Mouse (Mus musculus) urinary bladder, postnatal 0 days (tissue): ENCODE measurements around the gene Olfr56. TPM values are rescaled to one million over a fixed set of nuclear protein-coding genes. Genes with fewer than 3 reads are reported as not detected.

Source experiments
- polyA plus RNA-seq: library from polyadenylated mRNA; unstranded; fragments of >200 nt; fragmentation: Nextera tagmentation; extraction: Ambion mirVana; gene quantifications from 2 replicates; pipeline ENCODE4 v1.2.1, GENCODE M21; 2015

The Olfr56 gene
- 0.12 TPM in 1 of 2 replicates, not detected in the other for polyA plus RNA-seq

DNA sequence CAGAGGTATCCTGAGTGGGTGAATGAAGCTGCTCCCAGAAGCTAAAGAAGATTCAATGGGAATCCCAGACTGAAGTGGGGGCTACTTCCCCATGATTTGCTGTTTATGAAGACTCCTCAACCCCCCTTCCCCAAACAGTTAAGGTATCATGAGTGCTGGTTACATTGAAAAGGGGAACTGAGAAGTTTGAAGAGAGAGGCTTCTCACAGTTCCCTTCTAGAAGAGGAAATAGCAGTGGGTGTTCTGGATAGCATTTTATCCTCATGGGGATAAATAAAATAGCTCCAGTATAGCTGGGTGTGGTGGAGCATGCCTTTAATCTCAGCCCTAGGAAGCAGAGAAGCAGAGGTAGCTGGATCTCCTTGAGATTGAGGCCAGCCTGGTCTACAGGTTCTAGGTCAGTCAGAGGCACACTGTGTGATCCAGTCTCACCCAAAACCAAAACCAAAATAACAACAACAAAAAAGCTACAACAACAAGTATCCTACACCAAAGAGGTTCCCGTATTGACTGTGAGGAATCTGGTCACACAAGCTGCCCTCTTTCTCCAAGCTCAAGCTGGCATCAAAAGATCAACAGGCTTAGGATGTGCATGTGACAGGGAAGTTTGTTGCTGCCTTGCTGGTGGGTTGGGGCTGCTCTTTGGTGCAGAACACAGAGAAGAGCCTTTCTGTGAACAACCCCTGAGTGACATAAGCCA is at the start of gene Olfr56:
Olfr56 (plus strand) TSS at position 650 of the 700 bp plus-strand sequence.

DNA sequence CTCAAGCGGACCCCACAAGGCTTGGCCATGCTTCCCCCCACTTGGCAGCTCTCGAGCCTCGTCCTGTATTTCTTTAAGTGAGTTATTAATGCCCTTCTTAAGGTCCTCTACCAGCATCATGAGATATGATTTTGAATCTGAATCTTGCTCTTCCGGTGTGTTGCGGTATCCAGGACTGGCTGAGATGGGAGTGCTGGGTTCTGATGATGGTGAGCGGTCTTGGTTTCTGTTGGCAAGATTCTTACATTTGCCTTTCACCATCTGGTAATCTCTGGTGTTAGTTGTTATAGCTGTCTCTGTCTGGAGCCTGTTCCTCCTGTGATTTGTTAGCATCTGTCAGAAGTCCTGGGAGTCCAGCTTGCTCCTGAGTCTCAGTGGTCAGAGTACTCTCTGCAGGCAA is 32.6 kb upstream of the Olfr56 start, which contains the start of gene Psme2b:
Psme2b (minus strand) TSS at position 101 of the 400 bp plus-strand sequence.

DNA sequence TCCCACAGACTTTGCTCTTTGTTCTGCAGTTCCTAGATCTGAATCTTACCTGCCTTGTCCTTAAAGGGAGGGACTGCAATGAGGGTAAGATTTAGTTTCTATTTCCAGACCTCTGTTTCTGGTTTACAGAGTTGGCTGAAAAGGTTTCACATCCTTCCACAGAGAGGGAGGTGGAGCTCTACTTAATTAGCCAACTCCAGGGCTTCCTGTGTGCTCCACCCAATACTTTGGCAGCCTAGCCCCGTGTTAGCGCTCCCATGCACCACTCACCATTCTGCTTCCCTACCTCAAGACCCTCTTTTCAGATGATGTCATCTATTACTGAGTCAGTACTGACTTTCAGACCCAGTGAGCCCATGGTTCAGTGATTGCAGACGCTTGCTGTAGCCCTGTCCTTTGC is 562 bp downstream of the Olfr56 start, which contains the start of gene 9930111J21Rik1:
9930111J21Rik1 (minus strand) TSS at position 148 of the 400 bp plus-strand sequence.

DNA sequence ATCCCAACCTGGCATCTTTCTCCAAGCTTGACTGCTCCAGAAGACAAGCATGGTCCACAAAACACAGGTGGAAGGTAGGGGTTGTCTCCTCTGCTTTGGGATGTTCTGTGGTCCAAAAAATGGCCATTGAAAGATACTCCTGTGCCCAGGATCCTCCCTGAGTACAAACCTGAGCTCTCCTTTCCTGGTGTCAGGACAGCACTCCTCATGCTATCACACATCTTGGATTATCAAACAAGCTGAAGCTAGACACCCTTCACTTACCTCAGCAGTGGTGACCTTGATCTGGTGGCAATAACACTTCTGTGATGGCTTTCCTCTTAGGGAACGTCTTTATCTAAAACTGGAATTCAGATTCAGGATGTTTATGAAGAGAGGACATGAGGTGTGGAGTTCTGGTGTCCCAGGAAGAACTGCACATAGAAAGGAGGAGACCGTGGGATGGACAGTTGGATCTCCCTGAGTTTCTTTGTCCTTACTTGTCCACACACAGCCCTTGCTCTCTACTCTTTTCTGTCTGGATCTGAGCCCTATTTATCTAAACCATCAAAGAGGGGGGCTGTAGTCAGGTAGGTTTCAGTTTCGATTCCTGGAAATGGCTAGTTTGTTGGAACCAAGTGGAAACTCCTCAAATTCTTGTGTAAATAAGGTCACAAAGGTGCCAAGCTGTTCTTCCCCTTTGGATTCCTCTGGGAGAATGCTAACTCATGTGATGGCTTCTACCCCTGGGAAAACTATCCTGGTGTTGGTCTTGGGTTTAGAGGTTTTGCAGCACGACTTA is 13.2 kb downstream of the Olfr56 start, which contains the start of gene Gm12185:
Gm12185 (minus strand) TSS at position 487 of the 781 bp plus-strand sequence.

DNA sequence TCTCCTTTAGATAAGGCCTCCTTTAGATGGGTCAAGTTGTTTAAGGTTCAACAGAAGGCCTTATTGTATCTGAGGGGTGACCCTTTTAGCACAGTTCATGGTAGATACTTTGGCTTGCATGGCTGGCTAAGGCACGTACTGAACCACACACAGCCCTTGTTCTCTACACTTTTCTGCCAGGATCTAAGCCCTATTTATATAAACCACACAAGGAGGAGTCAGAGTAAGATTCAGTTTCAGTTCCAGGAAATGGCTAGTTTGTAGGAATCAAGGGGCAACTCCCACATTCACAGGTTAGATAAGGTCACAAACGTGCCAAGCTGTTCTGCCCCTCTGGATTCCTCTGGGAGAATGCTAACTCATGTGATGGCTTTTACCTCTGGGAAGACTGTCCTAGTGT is 15.3 kb downstream of the Olfr56 start, which contains the start of gene Tgtp1:
Tgtp1 (minus strand) TSS at position 155 of the 400 bp plus-strand sequence.

DNA sequence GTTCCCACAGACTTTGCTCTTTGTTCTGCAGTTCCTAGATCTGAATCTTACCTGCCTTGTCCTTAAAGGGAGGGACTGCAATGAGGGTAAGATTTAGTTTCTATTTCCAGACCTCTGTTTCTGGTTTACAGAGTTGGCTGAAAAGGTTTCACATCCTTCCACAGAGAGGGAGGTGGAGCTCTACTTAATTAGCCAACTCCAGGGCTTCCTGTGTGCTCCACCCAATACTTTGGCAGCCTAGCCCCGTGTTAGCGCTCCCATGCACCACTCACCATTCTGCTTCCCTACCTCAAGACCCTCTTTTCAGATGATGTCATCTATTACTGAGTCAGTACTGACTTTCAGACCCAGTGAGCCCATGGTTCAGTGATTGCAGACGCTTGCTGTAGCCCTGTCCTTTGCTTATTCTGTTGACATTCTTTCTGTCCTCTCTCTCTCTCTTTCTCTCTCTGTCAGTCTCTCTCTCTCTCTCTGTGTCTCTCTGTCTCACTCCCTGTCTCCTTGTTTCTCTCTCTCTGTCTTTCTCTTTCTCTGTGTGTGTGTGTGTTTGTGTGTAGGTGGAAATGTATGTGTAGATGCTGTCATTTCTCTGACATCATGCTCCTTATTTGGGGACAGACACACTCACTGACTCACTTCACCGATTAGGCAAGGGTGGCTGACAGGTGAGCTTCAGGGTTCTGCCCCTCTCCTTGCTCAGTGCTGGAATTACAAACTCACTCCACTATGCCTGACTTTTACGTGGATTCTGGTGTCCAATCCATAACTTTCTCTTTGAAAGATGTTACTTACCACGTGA is 72.6 kb downstream of the Olfr56 start, which contains the start of gene 9930111J21Rik2:
9930111J21Rik2 (minus strand) TSS at position 150 of the 799 bp plus-strand sequence.

DNA sequence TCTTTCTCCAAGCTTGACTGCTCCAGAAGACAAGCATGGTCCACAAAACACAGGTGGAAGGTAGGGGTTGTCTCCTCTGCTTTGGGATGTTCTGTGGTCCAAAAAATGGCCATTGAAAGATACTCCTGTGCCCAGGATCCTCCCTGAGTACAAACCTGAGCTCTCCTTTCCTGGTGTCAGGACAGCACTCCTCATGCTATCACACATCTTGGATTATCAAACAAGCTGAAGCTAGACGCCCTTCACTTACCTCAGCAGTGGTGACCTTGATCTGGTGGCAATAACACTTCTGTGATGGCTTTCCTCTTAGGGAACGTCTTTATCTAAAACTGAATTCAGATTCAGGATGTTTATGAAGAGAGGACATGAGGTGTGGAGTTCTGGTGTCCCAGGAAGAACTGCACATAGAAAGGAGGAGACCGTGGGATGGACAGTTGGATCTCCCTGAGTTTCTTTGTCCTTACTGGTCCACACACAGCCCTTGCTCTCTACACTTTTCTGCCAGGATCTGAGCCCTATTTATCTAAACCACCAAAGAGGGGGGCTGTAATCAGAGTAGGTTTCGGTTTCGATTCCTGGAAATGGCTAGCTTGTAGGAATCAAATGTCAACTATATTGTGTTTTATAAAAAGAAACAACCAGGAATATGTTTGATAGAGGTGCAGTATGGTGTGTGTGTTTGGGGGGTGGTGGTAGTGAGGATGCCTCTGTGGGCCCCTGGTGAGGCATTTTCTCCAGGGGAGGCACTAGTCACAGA is 85.2 kb downstream of the Olfr56 start, which contains the start of gene Tgtp2:
Tgtp2 (minus strand) TSS at position 494 of the 757 bp plus-strand sequence.

DNA sequence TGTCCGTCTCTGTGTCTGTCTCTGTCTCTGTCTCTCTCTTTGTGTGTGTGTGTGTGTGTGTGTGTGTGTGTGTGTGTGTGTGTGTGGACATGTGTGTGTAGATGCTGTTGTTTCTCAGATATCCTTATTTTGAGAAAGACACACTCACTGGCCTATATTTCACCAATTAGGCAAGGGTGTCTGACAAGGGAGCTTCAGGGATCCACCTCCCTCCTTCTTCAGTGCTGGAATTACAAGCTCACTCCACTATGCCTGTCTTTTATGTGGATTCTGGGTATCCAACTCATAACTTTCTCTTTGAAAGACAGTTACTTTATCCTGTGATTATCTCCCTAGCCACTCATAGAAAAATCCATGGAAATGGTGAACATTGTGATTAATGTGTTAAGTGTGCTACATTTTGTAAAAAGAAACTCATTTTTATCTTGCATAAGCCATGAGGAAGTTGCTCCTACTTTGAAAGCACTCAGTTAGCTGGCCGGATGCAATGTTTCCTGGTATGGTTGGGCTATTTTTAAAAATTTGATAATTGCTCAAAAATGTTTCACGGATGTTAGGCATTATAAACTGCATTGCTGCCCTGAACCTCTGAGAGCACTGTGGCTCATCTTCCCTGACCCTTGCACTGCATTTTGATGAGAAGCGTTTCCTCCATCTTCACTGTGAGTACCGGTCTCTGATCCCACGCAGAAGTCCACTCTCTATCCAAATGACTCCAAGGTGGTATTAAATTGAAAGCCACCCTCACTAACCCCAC is 97.5 kb downstream of the Olfr56 start, which contains the start of gene Ifi47:
Ifi47 (plus strand) TSS at position 587 of the 757 bp plus-strand sequence.

DNA sequence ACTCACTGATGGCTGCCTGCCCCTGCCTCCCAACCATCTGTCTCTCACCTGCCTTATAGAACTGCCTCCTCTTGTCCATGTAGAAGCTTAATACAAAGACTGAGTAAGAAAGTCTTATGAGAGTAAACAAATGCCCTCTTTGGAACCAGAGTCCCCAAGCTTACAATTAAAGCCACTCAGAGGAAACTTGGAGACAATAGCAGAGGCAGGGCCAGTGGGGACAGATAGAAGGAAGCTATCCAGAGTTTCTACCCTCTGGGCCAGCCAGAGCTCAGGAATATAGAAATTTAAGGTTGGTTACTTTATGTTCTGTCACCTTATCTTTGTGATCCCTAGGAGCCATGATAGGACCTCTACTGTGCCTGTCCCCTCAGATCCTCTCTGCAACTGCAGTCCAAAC is 136.1 kb downstream of the Olfr56 start, which contains the start of gene Olfr1396:
Olfr1396 (minus strand) TSS at position 101 of the 400 bp plus-strand sequence.

DNA sequence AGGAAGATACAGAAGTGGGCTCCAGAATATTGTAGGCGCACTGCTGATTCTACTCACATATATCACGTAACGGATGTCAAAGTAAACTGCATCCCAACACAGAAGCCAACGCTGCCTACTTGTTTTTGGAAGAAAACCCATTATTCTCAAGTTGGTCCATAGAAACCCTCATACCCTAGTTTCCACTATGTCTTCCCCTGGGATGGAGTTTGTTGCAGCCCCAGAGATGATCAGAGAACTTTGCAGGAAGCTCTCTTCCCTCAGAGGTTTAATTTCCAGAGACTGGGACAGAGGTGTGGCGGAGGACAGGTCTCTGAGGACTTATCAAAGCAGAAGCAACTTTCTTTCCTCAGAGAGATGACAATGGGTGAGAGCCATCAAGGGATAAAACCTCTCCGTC is 163.3 kb downstream of the Olfr56 start, which contains the start of gene Olfr1395:
Olfr1395 (plus strand) TSS at position 301 of the 400 bp plus-strand sequence.

DNA sequence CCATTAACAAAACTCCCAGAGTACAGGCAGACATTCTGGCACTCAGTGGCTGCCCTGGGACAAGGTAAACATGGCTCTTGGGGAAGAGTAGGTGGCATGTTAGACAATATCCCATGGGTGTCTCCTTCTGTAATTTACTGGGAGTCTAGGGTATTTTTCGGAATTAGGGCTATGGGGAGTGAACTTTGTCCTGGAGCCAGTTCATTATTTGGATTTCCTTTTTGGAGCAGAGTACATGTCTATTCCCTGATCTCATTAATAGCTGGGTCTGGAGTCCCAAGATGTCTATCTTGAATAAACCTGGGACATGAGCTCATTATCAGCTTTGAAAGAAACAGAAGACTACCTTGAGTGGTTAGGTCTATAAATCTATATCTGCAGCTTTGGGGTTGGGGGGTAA is 175.4 kb downstream of the Olfr56 start, which contains the start of gene Olfr1394:
Olfr1394 (plus strand) TSS at position 301 of the 400 bp plus-strand sequence.

Other genes starting within 250 kb of the Olfr56 start
- 509 and 548 TPM in 2 replicates for gene Rack1, start 178.6 kb upstream of the Olfr56 start, polyA plus RNA-seq
- 2.9 and 3.3 TPM in 2 replicates for gene Trim41, start 161.5 kb upstream of the Olfr56 start, polyA plus RNA-seq
- 6.9 and 9.6 TPM in 2 replicates for gene Trim7, start 152.7 kb upstream of the Olfr56 start, polyA plus RNA-seq
- gene Gm12184, start 152.2 kb upstream of the Olfr56 start, polyA plus RNA-seq, result 1.2 and 3.4 TPM in 2 replicates
- 16.1 TPM in 2 replicates for gene Irgm1, start 107.2 kb upstream of the Olfr56 start, polyA plus RNA-seq
- gene Gm5431, start 76.7 kb upstream of the Olfr56 start, polyA plus RNA-seq, result 0.33 and 0.41 TPM in 2 replicates
- gene Psme2b, start 32.7 kb upstream of the Olfr56 start, polyA plus RNA-seq, result 4.9 and 5.6 TPM in 2 replicates
- 2.5 and 3.0 TPM in 2 replicates for gene 9930111J21Rik1, start 509 bp downstream of the Olfr56 start, polyA plus RNA-seq
- gene Gm12185, start 13.3 kb downstream of the Olfr56 start, polyA plus RNA-seq, result 0.02 TPM in 1 of 2 replicates, not detected in the other
- gene Tgtp1, start 15.3 kb downstream of the Olfr56 start, polyA plus RNA-seq, result 0.85 and 1.6 TPM in 2 replicates
- gene 9930111J21Rik2, start 72.4 kb downstream of the Olfr56 start, polyA plus RNA-seq, result 2.0 TPM in 2 replicates
- gene Tgtp2, start 85.3 kb downstream of the Olfr56 start, polyA plus RNA-seq, result 0.48 and 0.78 TPM in 2 replicates
- 2.9 TPM in 2 replicates for gene Ifi47, start 97.7 kb downstream of the Olfr56 start, polyA plus RNA-seq
- gene Olfr1396, start 136.0 kb downstream of the Olfr56 start, polyA plus RNA-seq, result not detected in 2 replicates
- gene Olfr1395, start 163.4 kb downstream of the Olfr56 start, polyA plus RNA-seq, result not detected in 2 replicates
- not detected in 2 replicates for gene Olfr1394, start 175.5 kb downstream of the Olfr56 start, polyA plus RNA-seq
- 0.57 TPM in 2 replicates for gene Btnl9, start 208.3 kb downstream of the Olfr56 start, polyA plus RNA-seq
- gene Zfp62, start 224.4 kb downstream of the Olfr56 start, polyA plus RNA-seq, result 15.2 and 16.7 TPM in 2 replicates